Mouse (Mus musculus) layer of hippocampus, adult 9-11 months (tissue): ENCODE measurements at regions not wholly inside any gene's neighbourhood (a gene's known extent, or its start where the extent isn't known, plus 50 kb on each side); places are given as distances from the start of the nearest gene placed in this dataset.

Source experiments
- DNase-seq: peaks from one replicate; pipeline ENCODE4 v3.0.0; 2022

GRCm38 (mm10) chr3:14381421-14381992 is 99.0 kb upstream of the Slc7a12 start:
- DNase-seq = peak; percentile 38

DNA sequence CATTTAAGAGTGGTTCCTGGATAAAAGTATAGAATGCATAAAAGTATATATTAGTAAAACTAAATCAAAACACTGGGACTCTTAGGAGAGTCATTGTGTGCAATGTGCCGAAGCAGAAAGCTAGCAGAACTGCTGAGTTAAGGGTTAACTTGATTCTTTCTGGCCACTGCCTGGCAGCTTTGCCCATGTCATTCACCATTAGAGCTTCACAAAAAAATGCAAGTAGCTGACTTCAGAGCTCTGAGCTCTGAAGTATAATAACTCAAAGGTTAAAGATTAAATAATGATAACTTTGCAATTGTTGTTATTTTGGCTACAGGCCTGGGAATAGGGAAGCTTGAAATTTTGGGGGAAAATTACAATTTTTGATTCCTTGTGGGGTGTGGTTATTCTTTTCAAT is 89.8 kb upstream of the Slc7a12 start:
- no peak for DNase-seq

DNA sequence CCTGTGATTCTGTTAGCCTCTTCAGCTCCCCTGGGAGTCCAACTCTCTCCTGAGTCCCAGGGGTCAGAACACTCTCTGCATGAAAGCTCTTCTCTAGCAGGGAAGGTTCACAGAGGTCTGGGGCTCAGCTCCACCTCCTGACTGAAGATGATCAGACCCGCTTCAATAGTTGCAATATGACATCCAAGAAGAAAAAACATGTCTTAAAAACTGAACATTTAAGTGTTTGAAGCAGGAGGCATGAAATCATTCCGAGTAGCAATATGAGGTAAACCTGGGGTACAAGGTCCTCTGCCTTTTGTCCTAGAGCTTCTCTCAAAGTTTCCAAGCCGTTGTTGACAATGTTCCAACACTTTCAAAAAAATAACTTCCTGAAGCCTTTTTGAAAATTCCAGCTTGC is 81.8 kb upstream of the Slc7a12 start:
- no peak for DNase-seq

GRCm38 (mm10) chr3:14408435-14409125 is 71.9 kb upstream of the Slc7a12 start:
- DNase-seq = no peak
